Mouse (Mus musculus) bone marrow, adult 2 months (tissue): Measurements from ENCODE around the gene Ska2.

Experiments used
- CTCF ChIP-seq: fragments of 200-500 bp; IDR thresholded peaks from 2 replicates; pipeline ENCODE4 v1.5.1; 2011; ENCODE audit warnings: low read length, control low read depth; ENCODE audit not compliant: control insufficient read depth, insufficient read depth
- POLR2A ChIP-seq: fragments of 200-500 bp; IDR thresholded peaks from 2 replicates; pipeline ENCODE4 v1.6.1; 2011; ENCODE audit warnings: low read depth, mild to moderate bottlenecking, control low read depth, low read length, borderline replicate concordance; ENCODE audit not compliant: control insufficient read depth

- no peak for TF ChIP-seq POLR2A
- no peak for TF ChIP-seq CTCF
Measured at GRCm38 (mm10) chr11:87121864-87122263, 12.8 kb downstream of the Ska2 start.
